Mouse (Mus musculus): ENCODE measurements around the gene Cops2. TPM values are rescaled to one million over a fixed set of nuclear protein-coding genes. Genes with fewer than 3 reads are reported as not detected.

The Cops2 gene
- polyA plus RNA-seq, 1 experiment from 2014 or later = 58.1 TPM

GRCm38 (mm10) chr2:125813972-125814595, 44.9 kb downstream of the Cops2 start:
- no peak for ATAC-seq (ENCODE audit: low FRiP score, low read depth)
- H3K4me2 ChIP-seq = no peak overlapping the region
- no peaks in the 10 kb centered on the region for H3K27me3 ChIP-seq
- H3K9ac ChIP-seq = no peak overlapping the region
- H3K4me3 ChIP-seq = no peak overlapping the region
- no peaks in the 10 kb centered on the region for H3K4me1 ChIP-seq (replicated peaks)
- no peak overlapping the region for H3K27ac ChIP-seq (replicated peaks)
- no peaks in the 10 kb centered on the region for H3K36me3 ChIP-seq
- WGBS = 84% methylated on average over 9 of the region's 9 CpGs
- H3K9me3 ChIP-seq = no peaks in the 10 kb centered on the region

GRCm38 (mm10) chr2:125811332-125811731, 47.6 kb downstream of the Cops2 start:
- H3K4me3 ChIP-seq = no peak overlapping the region
- no peaks in the 10 kb centered on the region for H3K4me1 ChIP-seq (replicated peaks)
- no peak for ATAC-seq (ENCODE audit: low FRiP score, low read depth)
- no peak overlapping the region for H3K4me2 ChIP-seq
- 85% methylated on average over 2 of the region's 2 CpGs for WGBS
- no peaks in the 10 kb centered on the region for H3K27me3 ChIP-seq
- no peaks in the 10 kb centered on the region for H3K36me3 ChIP-seq
- no peak overlapping the region for H3K9ac ChIP-seq
- H3K27ac ChIP-seq (replicated peaks) = no peak overlapping the region
- no peaks in the 10 kb centered on the region for H3K9me3 ChIP-seq

GRCm38 (mm10) chr2:125809551-125809950, 49.4 kb downstream of the Cops2 start:
- no peaks in the 10 kb centered on the region; the same call in 1 of the 2 replicates for H3K9me3 ChIP-seq
- H3K36me3 ChIP-seq = no peaks in the 10 kb centered on the region
- H3K27me3 ChIP-seq = no peaks in the 10 kb centered on the region
- H3K4me1 ChIP-seq (replicated peaks) = no peaks in the 10 kb centered on the region
- H3K9ac ChIP-seq = no peak overlapping the region
- no peak for ATAC-seq (ENCODE audit: low FRiP score, low read depth)
- H3K4me2 ChIP-seq = no peak overlapping the region
- no peak overlapping the region for H3K4me3 ChIP-seq
- 80% methylated on average over 7 of the region's 7 CpGs for WGBS
- H3K27ac ChIP-seq (replicated peaks) = no peak overlapping the region

GRCm38 (mm10) chr2:125805826-125806225, 53.1 kb downstream of the Cops2 start:
- no peaks in the 10 kb centered on the region; the same call in 1 of the 2 replicates for H3K9me3 ChIP-seq
- WGBS = 36% methylated on average over 1 of the region's 1 CpGs
- H3K36me3 ChIP-seq = no peaks in the 10 kb centered on the region
- H3K27me3 ChIP-seq = no peaks in the 10 kb centered on the region
- no peak for ATAC-seq (ENCODE audit: low FRiP score, low read depth)
- H3K9ac ChIP-seq = no peak overlapping the region
- no peak overlapping the region for H3K4me3 ChIP-seq
- no peak overlapping the region for H3K4me2 ChIP-seq
- no peaks in the 10 kb centered on the region for H3K4me1 ChIP-seq (replicated peaks)
- no peak overlapping the region for H3K27ac ChIP-seq (replicated peaks)

- H3K4me2 ChIP-seq = no peak overlapping the region
- no peaks in the 10 kb centered on the region for H3K4me1 ChIP-seq (replicated peaks)
- no peaks in the 10 kb centered on the region; the same call in 1 of the 2 replicates for H3K9me3 ChIP-seq
- no peak for ATAC-seq (ENCODE audit: low FRiP score, low read depth)
- no peaks in the 10 kb centered on the region for H3K36me3 ChIP-seq
- WGBS = 79% methylated on average over 4 of the region's 4 CpGs
- H3K27me3 ChIP-seq = no peaks in the 10 kb centered on the region
- H3K27ac ChIP-seq (replicated peaks) = no peak overlapping the region
- no peak overlapping the region for H3K9ac ChIP-seq
- H3K4me3 ChIP-seq = no peak overlapping the region
Measured at GRCm38 (mm10) chr2:125801947-125802346, 57.0 kb downstream of the Cops2 start.

GRCm38 (mm10) chr2:125801038-125801437, 57.9 kb downstream of the Cops2 start:
- Histone ChIP-seq H3K4me3 (no peak overlapping the region), H3K9ac (no peak overlapping the region), H3K9me3 (no peaks in the 10 kb centered on the region; the same call in 1 of the 2 replicates), H3K27me3 (no peaks in the 10 kb centered on the region), H3K4me2 (no peak overlapping the region), H3K27ac (replicated peaks) (no peak overlapping the region), H3K36me3 (no peaks in the 10 kb centered on the region), H3K4me1 (replicated peaks) (no peaks in the 10 kb centered on the region)
- no peak for ATAC-seq (ENCODE audit: low FRiP score, low read depth)
- whole genome bisulfite sequencing = 74% methylated on average over 8 of the region's 8 CpGs

GRCm38 (mm10) chr2:125800428-125800827, 58.5 kb downstream of the Cops2 start:
- H3K27me3 ChIP-seq = no peaks in the 10 kb centered on the region
- no peak overlapping the region for H3K9ac ChIP-seq
- no peak overlapping the region for H3K27ac ChIP-seq (replicated peaks)
- WGBS = 83% methylated on average over 4 of the region's 4 CpGs
- H3K4me1 ChIP-seq (replicated peaks) = no peaks in the 10 kb centered on the region
- no peak overlapping the region for H3K4me3 ChIP-seq
- H3K9me3 ChIP-seq = no peaks in the 10 kb centered on the region
- no peaks in the 10 kb centered on the region for H3K36me3 ChIP-seq
- no peak for ATAC-seq (ENCODE audit: low FRiP score, low read depth)
- H3K4me2 ChIP-seq = no peak overlapping the region

- no peak overlapping the region for H3K9ac ChIP-seq
- H3K27me3 ChIP-seq = no peaks in the 10 kb centered on the region
- H3K4me1 ChIP-seq (replicated peaks) = no peaks in the 10 kb centered on the region
- no peak overlapping the region for H3K4me2 ChIP-seq
- no peak for ATAC-seq (ENCODE audit: low FRiP score, low read depth)
- H3K36me3 ChIP-seq = no peaks in the 10 kb centered on the region
- no peak overlapping the region for H3K27ac ChIP-seq (replicated peaks)
- H3K4me3 ChIP-seq = no peak overlapping the region
- no peaks in the 10 kb centered on the region for H3K9me3 ChIP-seq
Measured at GRCm38 (mm10) chr2:125797872-125798271, 61.1 kb downstream of the Cops2 start.

GRCm38 (mm10) chr2:125795118-125795517, 63.8 kb downstream of the Cops2 start:
- WGBS = 70% methylated on average over 2 of the region's 2 CpGs

GRCm38 (mm10) chr2:125794166-125794565, 64.8 kb downstream of the Cops2 start:
- ATAC-seq (ENCODE audit: low FRiP score, low read depth) = no peak
- no peak overlapping the region for H3K4me3 ChIP-seq
- H3K27me3 ChIP-seq = no peaks in the 10 kb centered on the region
- H3K4me2 ChIP-seq = no peak overlapping the region
- H3K36me3 ChIP-seq = no peaks in the 10 kb centered on the region
- H3K27ac ChIP-seq (replicated peaks) = no peak overlapping the region
- no peaks in the 10 kb centered on the region for H3K9me3 ChIP-seq
- no peak overlapping the region for H3K9ac ChIP-seq
- 84% methylated on average over 2 of the region's 2 CpGs for WGBS
- no peaks in the 10 kb centered on the region for H3K4me1 ChIP-seq (replicated peaks)

More at GRCm38 (mm10) chr2:125795118-125795517, 63.8 kb downstream of the Cops2 start:
- ATAC-seq (ENCODE audit: low FRiP score, low read depth) = no peak
- no peaks in the 10 kb centered on the region for H3K27me3 ChIP-seq
- no peaks in the 10 kb centered on the region for H3K36me3 ChIP-seq
- no peak overlapping the region for H3K4me2 ChIP-seq
- H3K4me1 ChIP-seq (replicated peaks) = no peaks in the 10 kb centered on the region
- no peaks in the 10 kb centered on the region for H3K9me3 ChIP-seq
- H3K27ac ChIP-seq (replicated peaks) = no peak overlapping the region
- no peak overlapping the region for H3K9ac ChIP-seq
- H3K4me3 ChIP-seq = no peak overlapping the region

- no peak overlapping the region for H3K4me3 ChIP-seq
- no peak overlapping the region for H3K9ac ChIP-seq
- H3K4me1 ChIP-seq (replicated peaks) = no peaks in the 10 kb centered on the region
- H3K36me3 ChIP-seq = no peaks in the 10 kb centered on the region
- H3K27ac ChIP-seq (replicated peaks) = no peak overlapping the region
- H3K27me3 ChIP-seq = no peaks in the 10 kb centered on the region
- no peak overlapping the region for H3K4me2 ChIP-seq
- no peaks in the 10 kb centered on the region for H3K9me3 ChIP-seq
- WGBS = 87% methylated on average over 11 of the region's 11 CpGs
- no peak for ATAC-seq (ENCODE audit: low FRiP score, low read depth)
Measured at GRCm38 (mm10) chr2:125792879-125793261, 66.1 kb downstream of the Cops2 start.

GRCm38 (mm10) chr2:125792144-125792878, 66.6 kb downstream of the Cops2 start:
- 82% methylated on average over 2 of the region's 2 CpGs for WGBS
- no peaks in the 10 kb centered on the region for H3K4me1 ChIP-seq (replicated peaks)
- no peak overlapping the region for H3K4me3 ChIP-seq
- H3K9ac ChIP-seq = no peak overlapping the region
- no peaks in the 10 kb centered on the region for H3K36me3 ChIP-seq
- no peak for ATAC-seq (ENCODE audit: low FRiP score, low read depth)
- no peak overlapping the region for H3K27ac ChIP-seq (replicated peaks)
- H3K4me2 ChIP-seq = no peak overlapping the region
- H3K9me3 ChIP-seq = no peaks in the 10 kb centered on the region
- no peaks in the 10 kb centered on the region for H3K27me3 ChIP-seq

Data from hindbrain, embryonic 15.5 days (tissue).